Mouse (Mus musculus) induced T-regulatory cell, adult 2 months (primary cell): ENCODE data around the gene Tle6.

ENCODE experiments used
- DNase-seq: peaks from one replicate; pipeline ENCODE4 v3.0.0-alpha.2; 2012; ENCODE audit warnings: low read depth

The Tle6 gene

DNA sequence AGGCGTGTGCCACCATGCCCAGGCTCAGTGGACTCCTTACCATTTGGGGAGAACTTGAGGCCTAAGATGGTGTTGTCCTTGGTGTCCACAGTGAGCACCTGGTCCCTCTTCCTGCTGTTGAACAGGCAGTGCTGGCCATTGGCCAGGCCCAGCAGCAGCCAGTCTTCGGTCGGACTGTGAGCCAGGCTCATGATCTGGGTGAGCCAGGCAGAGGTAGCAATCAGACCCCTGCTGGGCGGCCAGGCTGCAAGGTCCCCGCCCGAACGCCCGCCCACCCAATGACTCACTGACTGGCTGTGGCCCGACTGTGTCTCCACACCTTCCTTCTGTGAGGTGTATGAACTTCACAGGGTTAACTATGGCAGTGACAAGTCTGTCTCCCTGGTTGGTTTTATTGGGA lies 9.0 kb downstream of the Tle6 start:
- DNase-seq, result no peak

DNA sequence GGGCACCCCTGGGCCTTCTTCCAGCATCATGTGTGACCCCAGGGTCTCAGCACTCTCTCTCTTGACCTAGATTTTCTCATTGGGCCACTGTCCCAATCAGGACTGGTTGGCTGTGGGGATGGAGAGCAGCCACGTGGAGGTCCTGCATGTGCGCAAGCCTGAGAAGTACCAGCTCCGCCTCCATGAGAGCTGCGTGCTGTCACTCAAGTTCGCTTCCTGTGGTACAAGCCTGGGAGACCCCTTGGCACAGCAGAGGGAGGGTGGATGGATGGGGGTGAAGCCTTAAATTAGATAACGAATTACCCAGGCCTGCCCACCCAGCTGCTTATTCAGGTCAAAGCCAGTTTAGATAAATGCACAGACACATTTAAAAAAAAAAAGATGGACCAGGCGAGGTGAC lies 12.1 kb downstream of the Tle6 start:
- no peak for DNase-seq

DNA sequence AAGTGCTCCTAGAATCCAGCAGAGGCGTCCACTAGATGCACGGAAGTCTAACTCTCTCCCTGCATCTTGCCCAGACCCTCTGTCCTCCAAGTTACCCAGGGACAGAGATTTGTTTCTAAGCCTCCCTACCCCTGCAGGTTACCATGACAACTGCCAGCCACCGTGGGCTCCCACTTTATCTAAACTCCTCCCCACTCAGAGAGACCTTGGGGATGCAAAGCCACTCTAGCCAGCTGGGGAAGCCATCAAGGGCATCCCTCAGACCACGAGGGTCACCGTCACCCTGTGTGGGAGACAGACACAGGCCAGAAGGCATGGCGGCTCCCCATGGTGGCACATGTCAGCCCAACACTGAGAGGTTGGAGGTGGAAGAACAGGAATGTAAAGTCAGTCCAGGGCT lies 17.5 kb downstream of the Tle6 start:
- no peak for DNase-seq

DNA sequence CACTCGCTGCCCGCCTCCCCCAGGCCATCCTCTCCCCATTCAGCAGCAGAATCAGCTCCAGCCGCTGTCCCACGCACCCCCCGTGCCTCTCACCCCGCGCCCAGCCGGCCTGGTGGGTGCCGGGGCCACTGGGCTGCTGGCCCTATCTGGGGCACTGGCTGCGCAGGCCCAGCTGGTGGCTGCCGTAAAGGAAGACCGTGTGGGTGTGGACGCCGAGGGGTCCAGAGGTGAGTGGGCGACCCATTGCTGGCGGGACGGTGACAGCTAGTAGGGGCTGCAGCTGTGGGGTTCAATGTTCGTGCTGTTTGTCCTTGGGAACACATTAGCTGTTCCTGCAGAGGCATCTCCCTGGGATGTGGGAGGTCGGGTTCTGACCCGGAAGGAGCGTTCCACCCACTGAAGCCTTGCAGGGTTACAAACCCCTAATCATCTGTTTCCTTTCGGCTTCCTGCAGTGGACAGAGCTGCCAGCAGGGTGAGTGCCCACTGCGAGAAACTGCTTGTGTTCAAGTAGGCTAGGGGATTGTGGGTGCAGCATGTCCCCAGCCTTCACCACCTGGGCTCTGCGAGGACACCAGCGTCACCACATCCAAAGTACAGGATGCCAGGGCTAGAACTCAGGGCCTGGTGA lies 20.3 kb downstream of the Tle6 start:
- DNase-seq, result no peak

DNA sequence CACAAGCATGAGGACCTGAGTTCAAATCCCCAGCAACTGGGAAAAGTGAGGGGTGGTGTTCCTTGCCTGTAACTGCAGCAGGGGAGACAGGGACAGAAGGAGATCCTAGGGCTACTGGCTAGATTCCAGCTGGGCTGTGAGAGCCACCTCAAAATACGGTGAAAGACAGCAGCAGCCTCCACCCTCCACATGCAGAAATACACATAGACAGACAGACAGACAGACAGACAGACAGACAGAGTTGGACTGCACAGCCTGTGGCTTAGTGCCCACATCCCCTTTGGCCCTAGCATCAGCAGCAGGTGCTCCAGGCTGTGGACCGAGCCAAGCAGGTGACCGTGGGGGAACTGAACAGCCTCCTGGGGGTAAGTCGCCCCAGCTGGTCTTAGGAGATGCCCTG lies 20.9 kb downstream of the Tle6 start:
- no peak for DNase-seq

DNA sequence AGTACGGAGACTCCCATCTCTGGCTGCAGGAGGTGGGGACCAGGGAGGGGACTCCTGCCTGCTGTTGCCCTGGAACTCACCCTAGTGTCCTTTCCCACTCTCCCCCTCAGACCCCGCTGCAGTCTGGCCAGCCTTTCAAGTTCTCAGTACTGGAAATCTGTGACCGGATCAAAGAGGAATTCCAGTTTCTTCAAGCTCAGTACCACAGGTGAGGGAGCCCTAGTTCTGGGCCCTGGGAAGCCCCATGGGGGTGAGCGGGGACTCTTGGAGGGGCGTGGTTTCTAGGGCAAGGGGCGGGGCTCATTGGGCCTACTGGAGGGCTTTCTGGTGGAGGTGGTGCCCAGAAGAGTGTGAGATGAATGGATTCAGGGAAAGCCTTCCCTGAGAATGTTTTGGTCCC lies 25.2 kb downstream of the Tle6 start:
- DNase-seq, result peak; percentile 59

DNA sequence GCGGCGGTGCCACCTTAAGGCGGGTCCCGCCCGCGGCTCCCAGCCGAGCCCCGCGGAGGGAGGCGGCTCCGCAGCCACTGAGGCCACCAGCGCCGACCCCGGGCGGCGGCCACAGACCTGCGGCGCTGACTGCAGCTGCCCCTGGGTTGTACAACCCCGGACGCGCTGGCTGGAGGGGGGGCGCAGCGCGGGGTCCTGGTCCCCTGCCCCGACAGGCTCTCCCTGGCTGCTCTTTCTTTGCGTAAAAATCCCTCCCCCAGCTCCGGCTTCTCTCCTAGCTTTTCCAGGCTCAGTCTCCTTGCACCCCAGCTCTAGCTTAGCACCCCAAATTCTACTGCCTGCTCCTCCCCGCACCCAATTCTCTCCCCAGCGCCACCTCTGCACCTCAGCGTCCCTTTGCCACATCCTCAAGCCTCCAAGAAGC lies 25.7 kb downstream of the Tle6 start:
- DNase-seq, result peak; percentile 45

DNA sequence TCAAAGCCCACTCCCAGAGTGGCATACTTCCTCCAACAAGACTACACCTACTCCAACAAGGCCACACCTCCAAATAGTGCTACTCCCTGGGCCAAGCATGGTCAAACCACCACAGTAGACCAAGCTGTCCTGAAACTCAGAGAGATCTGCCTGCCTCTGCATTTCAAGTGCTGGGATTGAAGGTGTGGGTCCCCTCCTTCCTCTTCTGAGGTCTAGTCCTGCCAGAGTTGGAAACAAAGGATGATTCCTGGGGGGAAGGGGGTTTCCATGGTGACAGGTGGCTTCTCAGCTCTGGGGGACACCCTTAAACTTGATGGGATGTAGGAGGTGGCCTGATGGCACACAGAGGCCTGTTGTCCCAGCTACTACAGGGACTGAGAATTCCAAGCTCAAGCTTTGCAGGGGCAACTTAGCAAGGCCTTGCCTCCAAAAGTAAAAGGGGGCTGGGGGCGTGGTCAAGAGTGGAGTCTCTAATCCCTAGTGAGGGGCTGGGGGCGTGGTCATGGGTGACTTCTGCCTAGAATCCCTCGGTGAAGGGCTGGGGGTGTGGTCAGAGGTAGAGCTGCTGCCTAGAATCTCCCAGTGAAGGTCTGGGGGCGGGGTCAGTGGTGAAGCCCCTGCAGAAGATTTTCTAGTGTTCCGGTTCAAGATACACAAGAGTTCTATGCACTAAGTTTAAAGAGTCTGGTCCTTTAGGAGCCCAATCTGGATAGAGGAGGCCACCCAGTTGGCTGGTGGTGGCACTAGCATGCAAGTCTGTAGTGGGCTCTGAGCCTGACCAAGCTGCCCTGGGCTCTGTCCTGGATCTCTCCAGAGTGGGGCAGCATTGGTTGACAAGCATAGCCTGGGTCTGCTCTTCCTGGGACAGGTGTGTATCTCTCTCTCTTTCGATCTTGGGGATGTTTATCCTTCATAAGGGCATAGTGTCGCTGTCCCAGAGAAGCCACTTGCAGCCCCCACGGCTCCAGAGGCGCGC lies 26.5 kb downstream of the Tle6 start, which contains the start of gene Tle2:
Tle2 (plus strand) TSS at position 481 of the 976 bp plus-strand sequence.
- peak; percentile 24 for DNase-seq

DNA sequence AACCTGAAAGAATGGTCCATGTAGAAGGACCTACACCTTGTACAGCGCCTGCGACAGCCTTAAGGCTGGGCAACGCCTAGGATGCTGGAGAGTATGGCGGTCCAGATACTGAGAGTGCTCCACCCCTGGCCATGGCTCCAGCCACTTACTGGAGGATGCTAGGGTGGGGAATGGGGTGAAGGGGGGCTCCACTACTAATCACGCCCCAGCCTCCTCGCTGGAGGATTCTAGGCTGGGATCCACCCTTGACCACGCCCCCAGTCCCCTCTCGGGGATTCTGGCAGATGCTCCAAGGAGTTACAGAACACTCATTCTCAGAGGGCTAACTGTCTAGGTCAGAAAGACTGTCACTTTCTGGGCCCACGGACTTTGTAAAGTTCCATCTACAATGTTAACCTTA lies 27.9 kb downstream of the Tle6 start:
- DNase-seq, result no peak

DNA sequence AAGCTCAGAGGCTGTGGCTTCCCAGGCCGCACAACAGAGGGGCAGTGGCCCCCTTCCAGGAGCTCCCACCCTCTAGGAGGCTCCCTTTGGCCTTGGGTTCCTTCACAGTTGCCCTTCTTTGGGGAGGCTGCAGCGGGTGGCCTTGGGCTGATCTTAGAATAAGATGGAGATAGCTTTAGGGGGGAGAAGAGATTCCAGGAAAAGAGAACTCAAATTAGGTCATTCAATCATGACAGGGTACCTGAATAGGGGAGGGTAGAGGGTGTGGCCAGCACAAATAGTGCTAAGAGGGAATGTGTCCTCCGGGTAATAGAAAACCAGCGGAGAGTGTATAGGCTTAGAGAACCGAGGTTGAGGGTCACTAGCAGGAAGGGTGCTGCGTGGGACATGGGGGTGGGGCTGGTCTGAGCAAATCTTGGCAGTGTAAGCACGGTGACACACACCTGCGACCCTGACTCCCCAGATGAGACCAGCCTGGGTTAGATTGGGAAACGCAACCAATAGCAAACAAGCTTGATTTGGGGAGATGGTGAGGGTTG lies 28.7 kb downstream of the Tle6 start:
- DNase-seq, result no peak

DNA sequence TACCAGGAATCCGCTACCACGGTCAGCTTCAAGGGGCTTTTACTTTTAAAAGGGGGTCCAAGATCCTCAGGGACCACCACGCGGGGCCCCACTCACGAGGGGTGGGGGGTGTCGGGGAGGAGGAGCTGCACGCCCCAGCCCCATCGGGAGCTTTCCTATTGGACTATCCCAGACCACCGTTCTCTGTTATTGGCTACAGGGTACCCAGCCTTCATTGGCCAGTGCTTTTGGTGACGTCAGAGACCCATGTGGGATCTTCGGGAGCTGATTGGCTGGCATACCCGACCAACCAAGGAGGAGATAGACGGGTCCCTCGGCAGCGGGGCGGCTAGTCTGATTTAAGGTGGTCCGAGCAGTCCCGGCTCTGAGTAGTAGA lies 29.4 kb downstream of the Tle6 start:
- peak; percentile 94 for DNase-seq

DNA sequence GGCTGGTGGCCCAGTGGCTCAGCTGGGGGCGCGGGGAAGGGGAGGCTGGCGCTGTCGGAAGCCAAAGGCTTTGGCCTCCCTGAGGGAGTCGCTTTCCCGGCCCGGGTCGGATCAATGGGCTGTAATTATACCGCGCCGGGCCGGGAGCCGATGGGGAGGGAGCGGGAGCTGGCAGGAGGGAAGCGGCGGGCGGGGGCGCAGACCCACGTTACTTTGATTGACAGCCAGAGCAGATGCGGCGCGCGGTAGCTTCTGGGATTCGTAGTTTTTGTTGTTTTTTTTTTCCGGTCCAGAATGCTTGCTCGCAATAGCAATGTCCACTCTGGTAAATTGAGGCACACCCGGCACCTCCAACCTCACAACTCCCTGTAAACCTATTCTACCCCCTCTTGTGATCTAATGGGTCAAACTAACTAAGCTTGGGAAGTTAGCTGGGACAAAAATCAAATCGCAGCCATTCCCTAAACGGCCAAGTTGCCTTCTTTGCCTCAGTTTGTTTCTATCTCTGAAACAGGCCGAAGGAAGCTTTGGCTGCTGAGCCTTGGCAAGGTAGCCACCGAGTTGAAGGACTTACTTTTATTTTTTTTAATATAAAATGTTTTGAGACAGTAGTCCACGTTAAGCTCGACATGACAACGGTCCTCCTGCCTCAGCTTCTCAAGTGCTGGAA lies 29.9 kb downstream of the Tle6 start:
- peak; percentile 90 for DNase-seq

DNA sequence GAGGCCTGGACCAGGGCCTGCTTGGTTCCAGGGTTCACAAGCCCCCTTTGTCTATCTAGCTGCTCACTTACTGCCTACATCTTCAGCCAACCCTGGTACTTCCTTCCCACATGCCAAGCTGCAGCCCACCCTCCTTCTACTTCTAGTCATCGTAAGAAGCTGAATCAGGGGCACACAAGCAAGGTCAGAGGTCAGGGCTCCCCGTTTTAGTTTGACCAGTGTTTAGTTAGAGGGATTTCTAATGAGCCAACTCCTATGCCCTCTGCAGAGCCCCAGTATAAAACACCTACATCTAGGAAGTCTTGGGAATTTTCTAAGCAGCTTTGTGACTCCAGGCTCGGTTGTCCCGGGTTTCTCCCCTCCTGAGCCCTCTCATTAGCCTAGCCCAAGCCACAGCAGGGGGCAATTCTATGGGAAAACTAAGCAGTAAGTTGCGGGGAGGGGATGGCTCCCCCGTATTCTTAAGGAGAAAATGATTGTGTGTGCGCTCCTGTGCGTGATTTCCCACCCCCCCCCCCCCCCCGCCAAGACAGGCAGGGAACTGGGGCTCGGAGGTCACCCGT lies 30.6 kb downstream of the Tle6 start:
- no peak for DNase-seq

DNA sequence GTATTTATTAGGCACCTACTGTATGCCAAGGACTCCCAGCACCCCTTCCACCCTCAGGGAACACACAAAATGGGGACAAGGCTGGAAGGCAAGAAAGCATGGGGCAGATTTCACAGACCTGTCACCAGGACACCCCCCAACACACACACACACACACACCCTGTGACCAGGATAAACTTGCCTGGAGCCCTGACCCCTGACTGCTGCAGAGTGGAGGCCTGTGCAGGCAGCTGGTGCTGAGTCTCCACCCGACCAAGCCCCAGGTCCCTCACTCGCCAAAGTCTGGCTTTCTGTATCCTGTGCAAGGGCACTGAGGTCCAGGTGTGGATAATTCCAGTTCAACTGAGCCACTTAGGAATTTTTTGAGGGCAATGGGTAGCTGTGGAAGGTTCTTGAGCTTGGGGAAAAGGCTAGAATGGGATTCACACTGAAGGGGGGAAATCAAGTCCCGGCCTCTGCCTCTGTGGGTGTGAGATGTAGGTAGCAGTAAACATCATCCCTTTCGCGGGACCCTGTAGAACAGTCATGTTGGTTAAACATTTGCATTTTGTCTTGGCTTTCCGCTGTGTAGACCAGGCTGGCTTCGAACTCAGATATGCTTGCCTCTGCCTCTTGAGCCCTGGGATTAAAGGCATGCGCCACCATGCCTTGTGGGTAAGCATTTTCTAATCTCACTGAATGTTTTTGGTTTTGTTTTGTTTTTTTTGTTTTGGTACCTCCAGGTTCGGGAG lies 31.2 kb downstream of the Tle6 start:
- DNase-seq, result no peak

DNA sequence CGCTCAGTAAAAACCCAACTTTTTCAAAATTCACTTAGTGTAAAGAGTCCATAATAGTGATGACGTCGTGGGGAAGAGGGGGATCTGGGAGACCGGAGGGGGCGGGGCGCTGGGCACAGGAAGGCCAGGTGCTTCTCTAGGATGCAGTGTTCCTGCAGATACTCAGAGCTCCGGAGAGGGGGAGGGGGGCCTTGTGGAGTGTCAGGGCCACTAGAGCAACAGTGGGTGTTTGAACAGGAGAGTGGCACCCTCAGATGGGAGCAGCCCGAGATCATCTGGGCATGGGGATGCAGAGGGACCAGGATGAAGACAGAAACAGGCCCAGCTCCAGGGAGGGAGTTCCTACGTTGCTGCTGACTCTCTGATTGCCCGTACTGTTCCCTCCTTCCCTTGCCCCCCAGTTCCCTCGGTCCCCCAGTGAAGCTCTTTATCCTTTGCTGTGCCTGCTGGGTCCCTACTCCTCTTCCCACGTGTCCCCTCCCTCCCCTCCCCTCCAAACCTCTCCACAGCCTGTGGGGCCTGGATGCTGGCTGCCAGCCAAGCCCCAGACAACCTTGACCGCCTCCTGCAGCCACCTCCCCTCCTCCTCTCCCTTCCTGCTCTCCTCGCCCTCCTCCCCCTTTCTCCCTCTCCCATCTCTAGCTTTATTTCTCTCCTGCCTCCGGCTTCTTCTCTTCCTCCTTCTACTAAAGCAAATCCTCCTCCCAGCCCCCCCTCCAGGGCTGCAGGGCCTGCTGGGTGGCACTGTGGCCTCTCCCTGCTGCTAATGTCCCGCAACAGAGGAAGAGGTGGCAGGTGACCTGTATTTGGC lies 32.3 kb downstream of the Tle6 start:
- DNase-seq, result no peak

DNA sequence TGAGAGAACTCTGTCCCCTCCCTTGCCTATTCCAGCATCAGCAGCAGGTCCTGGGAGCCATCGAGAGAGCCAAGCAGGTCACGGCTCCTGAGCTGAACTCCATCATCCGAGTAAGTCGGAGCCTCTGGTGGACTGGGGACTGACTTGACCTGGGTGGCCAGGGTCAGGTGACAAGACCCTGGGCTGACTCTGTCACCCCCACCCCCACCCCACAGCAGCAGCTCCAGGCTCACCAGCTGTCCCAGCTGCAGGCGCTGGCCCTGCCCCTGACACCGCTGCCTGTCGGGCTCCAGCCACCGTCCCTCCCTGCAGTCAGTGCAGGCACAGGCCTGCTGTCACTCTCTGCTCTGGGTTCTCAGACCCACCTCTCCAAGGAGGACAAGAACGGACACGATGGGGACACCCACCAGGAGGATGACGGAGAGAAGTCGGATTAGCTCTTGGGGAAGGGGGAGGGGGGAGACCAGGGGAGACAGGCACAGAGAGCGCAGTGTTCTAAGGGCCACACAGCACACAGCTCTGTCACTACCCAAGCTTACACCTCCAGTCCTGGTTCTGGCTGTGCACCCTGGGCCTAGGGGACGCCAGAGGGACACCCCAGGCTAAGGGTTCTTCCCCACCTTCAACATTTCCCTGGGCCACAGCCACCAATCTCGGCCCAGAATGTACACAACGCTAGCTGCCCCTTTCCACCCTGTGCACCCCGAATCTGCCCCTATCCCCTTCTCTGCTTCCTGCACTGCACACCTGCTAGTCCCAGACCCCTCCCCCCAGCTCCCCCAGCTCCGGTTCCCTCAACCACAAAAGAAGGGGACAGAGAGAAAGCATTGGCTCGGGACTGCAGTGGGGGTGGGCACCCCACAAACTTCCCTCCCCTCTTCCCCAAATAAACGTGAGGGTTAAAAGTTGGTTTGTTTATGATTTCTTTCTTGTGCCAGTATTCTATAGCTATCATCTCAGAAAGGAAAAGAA lies 35.3 kb downstream of the Tle6 start:
- no peak for DNase-seq

DNA sequence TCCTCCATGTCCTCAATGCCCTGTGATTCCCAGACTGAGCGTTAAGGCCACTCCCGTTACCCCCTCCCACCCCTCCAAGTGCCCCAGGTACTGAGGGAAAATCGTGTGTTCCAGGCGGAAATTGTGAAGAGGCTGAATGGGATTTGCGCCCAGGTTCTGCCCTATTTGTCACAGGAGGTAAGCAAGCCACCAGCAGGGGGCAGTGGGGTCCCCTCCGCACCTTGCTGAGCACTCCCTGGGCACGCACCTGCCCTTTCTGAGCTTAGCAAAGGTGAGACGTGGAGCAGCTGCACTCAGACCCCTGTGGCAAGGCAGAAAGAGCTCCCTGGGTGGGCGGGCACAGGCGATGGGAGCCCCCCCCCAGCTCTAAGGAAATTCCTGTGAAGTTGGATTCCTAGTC lies 36.1 kb downstream of the Tle6 start:
- DNase-seq, result peak; percentile 77

DNA sequence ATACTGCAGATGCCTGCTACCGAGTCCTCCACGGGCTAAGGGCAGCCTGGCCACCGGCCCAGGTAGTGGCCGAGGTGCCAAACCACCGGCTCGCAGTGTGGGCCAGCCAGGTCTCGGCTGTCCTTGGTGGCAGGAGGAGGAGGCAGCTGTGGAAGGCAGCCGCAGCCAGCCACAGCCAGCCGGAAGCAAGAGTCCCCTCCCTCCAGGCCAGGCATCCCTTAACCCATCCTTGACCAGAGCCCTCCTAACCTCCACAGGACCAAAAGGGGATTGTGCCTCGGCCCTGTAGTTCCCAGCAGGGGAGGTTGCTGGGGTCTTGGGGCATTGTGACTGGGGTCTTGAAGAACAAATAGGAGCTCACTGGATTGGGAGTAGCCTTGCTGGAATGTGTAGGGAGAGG lies 36.7 kb downstream of the Tle6 start:
- DNase-seq, result no peak

DNA sequence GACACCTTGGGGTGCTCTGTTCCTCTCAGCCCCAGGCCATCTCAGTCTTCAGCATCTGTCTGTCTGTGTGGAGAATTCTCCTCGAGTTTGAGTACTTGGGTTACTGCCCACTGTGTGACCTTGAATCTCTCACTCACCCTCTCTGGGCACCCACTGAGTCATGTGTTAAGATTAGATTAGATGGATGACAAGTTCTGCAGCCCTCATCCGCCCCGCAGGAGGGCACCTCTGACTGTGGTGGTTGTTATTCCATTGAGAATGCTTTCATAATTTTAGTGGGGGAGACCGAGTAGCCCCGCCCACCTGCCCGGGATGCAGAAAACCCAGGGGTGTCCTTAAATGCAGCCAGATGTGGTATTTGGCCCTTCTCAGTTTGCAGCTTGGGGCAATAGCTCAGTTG lies 37.4 kb downstream of the Tle6 start:
- DNase-seq, result no peak

DNA sequence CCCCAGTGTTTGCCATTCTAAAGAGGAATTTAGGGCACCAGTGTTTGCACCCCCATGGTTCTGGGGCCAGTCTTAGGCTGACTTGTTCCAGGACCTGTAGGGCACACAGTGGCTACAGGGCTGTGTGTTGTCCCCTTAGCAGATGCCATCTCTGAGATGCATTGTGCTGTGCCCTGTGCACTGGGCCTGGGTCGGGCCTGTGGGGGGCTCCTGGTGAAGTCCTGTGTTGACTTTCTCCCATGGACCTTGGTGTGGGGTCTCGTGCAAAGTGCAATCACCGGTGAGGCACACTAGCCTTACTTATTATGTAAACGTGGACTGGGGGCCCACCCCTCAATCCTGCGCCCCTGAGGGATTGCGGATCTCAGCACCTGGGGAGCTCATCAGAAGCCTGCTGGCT lies 38.5 kb downstream of the Tle6 start:
- no peak for DNase-seq
